Comparison of ENCODE assay signal across 7 mouse cellular contexts in genomic region chr12:17747191-17748154, GRCm38 (mm10). TPM values are rescaled to one million over a fixed set of nuclear protein-coding genes. Genes with fewer than 3 reads are reported as not detected.
DNase-seq lines count a peak whose midpoint lies in the region; ATAC-seq lines count a peak whose summit lies in the region.

No protein-coding gene starts in this region.

- 31% methylated on average over 10 of the region's 10 CpGs for WGBS in kidney, embryonic 16.5 days
- 29% methylated on average over 10 of the region's 10 CpGs for WGBS in embryonic facial prominence, embryonic 12.5 days
- 34% methylated on average over 10 of the region's 10 CpGs for WGBS in hindbrain, embryonic 16.5 days
- WGBS in neural tube, embryonic 14.5 days = 35% methylated on average over 10 of the region's 10 CpGs

- no peak overlapping the region for H3K4me2 ChIP-seq in kidney, embryonic 16.5 days (replicated peaks; ENCODE audit: low read depth, low read length)
- no peak overlapping the region for H3K4me2 ChIP-seq in embryonic facial prominence, embryonic 12.5 days (replicated peaks)
- no peak overlapping the region for H3K4me2 ChIP-seq in hindbrain, embryonic 16.5 days (ENCODE audit: low read length)
- no peak overlapping the region for H3K4me2 ChIP-seq in neural tube, embryonic 14.5 days (ENCODE audit: low read depth, low read length)

- H3K4me1 ChIP-seq in kidney, embryonic 16.5 days (ENCODE audit: insufficient read depth, low read length) = peaks cover 51% of the 10 kb centered on the region
- peaks cover 35% of the 10 kb centered on the region for H3K4me1 ChIP-seq in embryonic facial prominence, embryonic 12.5 days
- peaks cover 23% of the 10 kb centered on the region for H3K4me1 ChIP-seq in hindbrain, embryonic 16.5 days (ENCODE audit: control insufficient read depth, insufficient read depth, low read depth, low read length)
- peaks cover 6% of the 10 kb centered on the region; the same call in 1 of the 2 replicates for H3K4me1 ChIP-seq in neural tube, embryonic 14.5 days (ENCODE audit: control insufficient read depth, insufficient read depth, low read length)

- H3K36me3 ChIP-seq in kidney, embryonic 16.5 days (ENCODE audit: insufficient read depth, low read length) = no peaks in the 10 kb centered on the region
- H3K36me3 ChIP-seq in embryonic facial prominence, embryonic 12.5 days = no peaks in the 10 kb centered on the region
- H3K36me3 ChIP-seq in hindbrain, embryonic 16.5 days (ENCODE audit: control insufficient read depth, insufficient read depth, low read length) = no peaks in the 10 kb centered on the region
- no peaks in the 10 kb centered on the region for H3K36me3 ChIP-seq in neural tube, embryonic 14.5 days (ENCODE audit: control insufficient read depth, insufficient read depth, low read length)

- H3K27ac ChIP-seq in kidney, embryonic 16.5 days (ENCODE audit: low read length) = peak overlapping the region; percentile 45; the same call in 1 of the 2 replicates
- H3K27ac ChIP-seq in embryonic facial prominence, embryonic 12.5 days = no peak overlapping the region
- peak overlapping the region; percentile 52; the same call in 1 of the 2 replicates for H3K27ac ChIP-seq in hindbrain, embryonic 16.5 days (ENCODE audit: low read depth, low read length)
- H3K27ac ChIP-seq in neural tube, embryonic 14.5 days (ENCODE audit: low read depth, low read length) = no peak overlapping the region

- no peak overlapping the region for H3K9ac ChIP-seq in kidney, embryonic 16.5 days (replicated peaks; ENCODE audit: low read length)
- H3K9ac ChIP-seq in embryonic facial prominence, embryonic 12.5 days = no peak overlapping the region
- H3K9ac ChIP-seq in hindbrain, embryonic 16.5 days (ENCODE audit: low read depth, low read length) = no peak overlapping the region
- H3K9ac ChIP-seq in neural tube, embryonic 14.5 days (replicated peaks; ENCODE audit: low read depth, low read length) = no peak overlapping the region

- DNase-seq in kidney, adult 11 months = no peak
- DNase-seq in yolk sac, embryonic 10.5 days (ENCODE audit: low spot score) = no peak
- DNase-seq in thymus, postnatal 4 days = no peak

- no peak overlapping the region for H3K4me3 ChIP-seq in kidney, embryonic 16.5 days (ENCODE audit: low read length)
- no peak overlapping the region for H3K4me3 ChIP-seq in embryonic facial prominence, embryonic 12.5 days
- H3K4me3 ChIP-seq in hindbrain, embryonic 16.5 days (ENCODE audit: low read length) = no peak overlapping the region
- no peak overlapping the region for H3K4me3 ChIP-seq in neural tube, embryonic 14.5 days (ENCODE audit: low read depth, low read length)

- H3K27me3 ChIP-seq in kidney, embryonic 16.5 days (ENCODE audit: insufficient read depth, low read length) = no peaks in the 10 kb centered on the region
- H3K27me3 ChIP-seq in embryonic facial prominence, embryonic 12.5 days = no peaks in the 10 kb centered on the region
- H3K27me3 ChIP-seq in hindbrain, embryonic 16.5 days (replicated peaks; ENCODE audit: control insufficient read depth, insufficient read depth, low read length) = no peaks in the 10 kb centered on the region
- H3K27me3 ChIP-seq in neural tube, embryonic 14.5 days (ENCODE audit: control insufficient read depth, insufficient read depth, low read length) = no peaks in the 10 kb centered on the region

- H3K9me3 ChIP-seq in kidney, embryonic 16.5 days (ENCODE audit: low read length) = no peaks in the 10 kb centered on the region
- no peaks in the 10 kb centered on the region for H3K9me3 ChIP-seq in embryonic facial prominence, embryonic 12.5 days
- H3K9me3 ChIP-seq in hindbrain, embryonic 16.5 days (ENCODE audit: control insufficient read depth, low read length) = no peaks in the 10 kb centered on the region
- H3K9me3 ChIP-seq in neural tube, embryonic 14.5 days (ENCODE audit: control insufficient read depth, low read length) = no peaks in the 10 kb centered on the region

- ATAC-seq in kidney, embryonic 16.5 days (ENCODE audit: low FRiP score, low TSS enrichment) = peak; percentile 36
- peak; percentile 52; the same call in 1 of the 2 replicates for ATAC-seq in embryonic facial prominence, embryonic 12.5 days (ENCODE audit: insufficient number of reproducible peaks, insufficient read depth, low FRiP score, low TSS enrichment)
- ATAC-seq in hindbrain, embryonic 16.5 days = peak; percentile 28; the same call in 1 of the 2 replicates
- ATAC-seq in neural tube, embryonic 14.5 days (ENCODE audit: low read depth) = 0 out of 2 replicates have a peak, but pooled peaks have one; percentile 38

RNA-seq across cellular contexts. Expression of gene Hpcal1, which starts 56.8 kb away (rescaled TPM):
- polyA plus RNA-seq in kidney, embryonic 16.5 days (2015; fragmentation: Nextera tagmentation; extraction: Ambion mirVana) = 59.3 and 62.0 TPM in 2 replicates
- 35.7 and 39.5 TPM in 2 replicates for polyA plus RNA-seq in embryonic facial prominence, embryonic 12.5 days (2016; fragmentation: Nextera tagmentation; extraction: Ambion mirVana)
- 150 and 167 TPM in 2 replicates for polyA plus RNA-seq in hindbrain, embryonic 16.5 days (2015; fragmentation: Nextera tagmentation; extraction: Ambion mirVana)
- polyA plus RNA-seq in neural tube, embryonic 14.5 days (2014; fragmentation: Nextera tagmentation; extraction: Ambion mirVana) = 115 and 135 TPM in 2 replicates

Comparison
In these comparisons a context has a peak if more than half of its experiments do, and no peak if none do; other contexts are left out.
1. H3K27ac ChIP-seq: peak in kidney, embryonic 16.5 days (single experiment) and hindbrain, embryonic 16.5 days (single experiment); none in embryonic facial prominence, embryonic 12.5 days (single experiment) and neural tube, embryonic 14.5 days (single experiment).
2. Peak in every context shown above with its lines, with median percentiles within 50 percentile points of each other: ATAC-seq.